Mouse (Mus musculus) cortical plate, adult 2 months (tissue): ENCODE results near the gene Preb.

Source experiments
- CTCF ChIP-seq: fragments of 200-500 bp; IDR thresholded peaks from 2 replicates; pipeline ENCODE4 v1.5.1; 2011; ENCODE audit warnings: mild to moderate bottlenecking, control low read depth, low read length; ENCODE audit not compliant: insufficient read depth; ENCODE audit errors: extremely low read depth
- POLR2A ChIP-seq: fragments of 200-500 bp; IDR thresholded peaks from 2 replicates; pipeline ENCODE4 v1.6.1; 2011; ENCODE audit warnings: mild to moderate bottlenecking, low read length, control low read depth; ENCODE audit not compliant: insufficient read depth; ENCODE audit errors: extremely low read depth

DNA sequence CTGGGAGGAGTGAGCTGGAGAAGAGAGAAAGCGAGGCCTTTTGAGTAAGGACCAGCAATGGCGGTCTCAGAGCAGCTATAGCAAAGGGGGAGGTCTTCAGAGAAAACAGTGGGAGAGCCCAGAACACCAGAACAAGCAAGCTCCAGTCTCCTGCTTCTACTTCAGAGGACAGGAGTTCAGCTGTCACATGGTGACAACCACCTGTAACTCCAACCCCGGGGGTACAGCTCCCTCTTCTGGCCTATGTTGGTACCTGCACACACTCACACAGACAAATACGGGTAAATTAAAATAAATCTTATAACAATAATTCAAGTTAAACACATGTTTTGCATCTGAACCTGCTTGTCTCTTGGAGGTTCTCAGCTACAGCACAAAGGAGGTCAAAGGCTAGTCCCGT is 38.1 kb upstream of the Preb start:
- peak; percentile 67 for TF ChIP-seq CTCF
- TF ChIP-seq POLR2A: no peak
